Mouse (Mus musculus) forebrain, embryonic 13.5 days (tissue): Measurements from ENCODE around the gene Zdhhc17. TPM values are rescaled to one million over a fixed set of nuclear protein-coding genes. Genes with fewer than 3 reads are reported as not detected.

Source experiments
- ATAC-seq: fragments of 200-750 bp; cut with Nextera tagmentation; 2 replicates; pipeline ENCODE4 v1.8.0; 2017
- H3K27ac ChIP-seq: fragments of 300-500 bp; sonication (generic); 2 replicates; pipeline ENCODE4 v1.5.1; 2015; ENCODE audit warnings: inconsistent platforms, mild to moderate bottlenecking, moderate library complexity
- H3K27me3 ChIP-seq: fragments of 300-500 bp; sonication (generic); 2 replicates; pipeline ENCODE4 v1.6.1; 2015; ENCODE audit warnings: mild to moderate bottlenecking, inconsistent platforms
- H3K36me3 ChIP-seq: fragments of 300-500 bp; sonication (generic); 2 replicates; pipeline ENCODE4 v1.6.1; 2015; ENCODE audit warnings: mild to moderate bottlenecking, inconsistent platforms; ENCODE audit not compliant: poor library complexity, severe bottlenecking
- H3K4me1 ChIP-seq: fragments of 300-500 bp; sonication (generic); 2 replicates; pipeline ENCODE4 v1.6.1; 2015; ENCODE audit warnings: inconsistent platforms
- H3K4me2 ChIP-seq: fragments of 300-500 bp; sonication (generic); 2 replicates; pipeline ENCODE4 v1.6.1; 2015; ENCODE audit warnings: inconsistent platforms, mild to moderate bottlenecking, moderate library complexity
- H3K4me3 ChIP-seq: fragments of 300-500 bp; sonication (generic); 2 replicates; pipeline ENCODE4 v1.5.1; 2015; ENCODE audit warnings: mild to moderate bottlenecking, inconsistent platforms
- H3K9ac ChIP-seq: fragments of 300-500 bp; sonication (generic); 2 replicates; pipeline ENCODE4 v1.6.1; 2015; ENCODE audit warnings: mild to moderate bottlenecking, inconsistent platforms
- H3K9me3 ChIP-seq: fragments of 300-500 bp; sonication (generic); replicated peaks from 2 replicates; pipeline ENCODE4 v1.6.1; 2016; ENCODE audit warnings: inconsistent platforms
- WGBS: fragments of 180-500 bp; shearing (Covaris S2); methylation state at CpG from one replicate; pipeline ENCODE4 v1.1.7; 2015; 5-methylcytosine and 5-hydroxymethylcytosine counted together
- polyA plus RNA-seq: library from polyadenylated mRNA; unstranded; fragments of >200 nt; fragmentation: Nextera tagmentation; extraction: Ambion mirVana; gene quantifications from 2 replicates; pipeline ENCODE4 v1.2.1, GENCODE M21; 2015

Gene Zdhhc17
- polyA plus RNA-seq, 1 experiment from 2014 or later: 46.0 TPM

- Histone ChIP-seq H3K36me3 (no peaks in the 10 kb centered on the region), H3K4me3 (no peak overlapping the region), H3K9me3 (no peaks in the 10 kb centered on the region), H3K27ac (no peak overlapping the region), H3K9ac (no peak overlapping the region), H3K4me1 (peaks cover 2% of the 10 kb centered on the region), H3K4me2 (no peak overlapping the region), H3K27me3 (no peaks in the 10 kb centered on the region)
- 91% methylated on average over 6 of the region's 6 CpGs for WGBS
- ATAC-seq: no peak
Observed at GRCm38 (mm10) chr10:110997180-110997579, 12.8 kb downstream of the Zdhhc17 start.

- Histone ChIP-seq H3K9ac (no peak overlapping the region), H3K9me3 (no peaks in the 10 kb centered on the region), H3K36me3 (no peaks in the 10 kb centered on the region), H3K27me3 (no peaks in the 10 kb centered on the region), H3K4me3 (no peak overlapping the region), H3K4me2 (no peak overlapping the region), H3K27ac (no peak overlapping the region), H3K4me1 (peaks cover 11% of the 10 kb centered on the region)
- 64% methylated on average over 5 of the region's 5 CpGs for WGBS
- no peak for ATAC-seq
Observed at GRCm38 (mm10) chr10:110994761-110995160, 15.2 kb downstream of the Zdhhc17 start.

GRCm38 (mm10) chr10:110993249-110993648 is 16.7 kb downstream of the Zdhhc17 start:
- no peak overlapping the region for H3K27ac ChIP-seq
- no peak for ATAC-seq
- no peaks in the 10 kb centered on the region for H3K36me3 ChIP-seq
- peaks cover 11% of the 10 kb centered on the region for H3K4me1 ChIP-seq
- H3K9ac ChIP-seq: no peak overlapping the region
- H3K9me3 ChIP-seq: no peaks in the 10 kb centered on the region
- 62% methylated on average over 5 of the region's 5 CpGs for WGBS
- no peak overlapping the region for H3K4me3 ChIP-seq
- no peak overlapping the region for H3K4me2 ChIP-seq
- H3K27me3 ChIP-seq: no peaks in the 10 kb centered on the region

GRCm38 (mm10) chr10:110992047-110992431 is 17.9 kb downstream of the Zdhhc17 start:
- no peaks in the 10 kb centered on the region for H3K9me3 ChIP-seq
- no peaks in the 10 kb centered on the region for H3K36me3 ChIP-seq
- peak overlapping the region; percentile 49; the same call in 1 of the 2 replicates for H3K27ac ChIP-seq
- H3K4me2 ChIP-seq: no peak overlapping the region
- peak overlapping the region; percentile 17; the same call in 1 of the 2 replicates for H3K9ac ChIP-seq
- no peaks in the 10 kb centered on the region for H3K27me3 ChIP-seq
- WGBS: 25% methylated on average over 9 of the region's 9 CpGs
- no peak overlapping the region for H3K4me3 ChIP-seq
- peaks cover 11% of the 10 kb centered on the region for H3K4me1 ChIP-seq
- peak; percentile 46; the same call in 1 of the 2 replicates for ATAC-seq

- 0 out of 2 replicates have a peak, but pooled peaks have one; percentile 5 for ATAC-seq
- no peaks in the 10 kb centered on the region for H3K27me3 ChIP-seq
- H3K4me1 ChIP-seq: peaks cover 11% of the 10 kb centered on the region
- H3K9ac ChIP-seq: no peak overlapping the region
- H3K9me3 ChIP-seq: no peaks in the 10 kb centered on the region
- no peak overlapping the region for H3K4me3 ChIP-seq
- no peaks in the 10 kb centered on the region for H3K36me3 ChIP-seq
- peak overlapping the region; percentile 49; the same call in 1 of the 2 replicates for H3K27ac ChIP-seq
- 75% methylated on average over 6 of the region's 6 CpGs for WGBS
- H3K4me2 ChIP-seq: no peak overlapping the region
Observed at GRCm38 (mm10) chr10:110991307-110992046, 18.5 kb downstream of the Zdhhc17 start.

- WGBS: 72% methylated on average over 2 of the region's 2 CpGs
- no peaks in the 10 kb centered on the region for H3K27me3 ChIP-seq
- peaks cover 11% of the 10 kb centered on the region for H3K4me1 ChIP-seq
- no peak overlapping the region for H3K4me2 ChIP-seq
- no peaks in the 10 kb centered on the region for H3K36me3 ChIP-seq
- no peak overlapping the region for H3K4me3 ChIP-seq
- no peaks in the 10 kb centered on the region for H3K9me3 ChIP-seq
- ATAC-seq: no peak
- H3K27ac ChIP-seq: no peak overlapping the region
- no peak overlapping the region for H3K9ac ChIP-seq
Observed at GRCm38 (mm10) chr10:110989729-110990128, 20.2 kb downstream of the Zdhhc17 start.

- Histone ChIP-seq H3K9ac (no peak overlapping the region), H3K4me1 (peaks cover 3% of the 10 kb centered on the region), H3K36me3 (peaks cover 3% of the 10 kb centered on the region; the same call in 1 of the 2 replicates), H3K4me3 (no peak overlapping the region), H3K4me2 (no peak overlapping the region), H3K27ac (no peak overlapping the region), H3K27me3 (no peaks in the 10 kb centered on the region), H3K9me3 (no peaks in the 10 kb centered on the region)
- 93% methylated on average over 17 of the region's 17 CpGs for WGBS
- no peak for ATAC-seq
Observed at GRCm38 (mm10) chr10:110986682-110987081, 23.3 kb downstream of the Zdhhc17 start.

- H3K27ac ChIP-seq: no peak overlapping the region
- WGBS: 90% methylated on average over 4 of the region's 4 CpGs
- H3K4me1 ChIP-seq: no peaks in the 10 kb centered on the region
- H3K9ac ChIP-seq: no peak overlapping the region
- no peak overlapping the region for H3K4me2 ChIP-seq
- ATAC-seq: no peak
- no peak overlapping the region for H3K4me3 ChIP-seq
- H3K9me3 ChIP-seq: no peaks in the 10 kb centered on the region
- no peaks in the 10 kb centered on the region for H3K27me3 ChIP-seq
- peaks cover 24% of the 10 kb centered on the region for H3K36me3 ChIP-seq
Observed at GRCm38 (mm10) chr10:110982771-110983170, 27.2 kb downstream of the Zdhhc17 start.

- H3K36me3 ChIP-seq: peaks cover 24% of the 10 kb centered on the region
- 96% methylated on average over 6 of the region's 6 CpGs for WGBS
Observed at GRCm38 (mm10) chr10:110980441-110980840, 29.5 kb downstream of the Zdhhc17 start.

GRCm38 (mm10) chr10:110979431-110979830 is 30.5 kb downstream of the Zdhhc17 start:
- ATAC-seq: no peak
- H3K4me3 ChIP-seq: no peak overlapping the region
- no peaks in the 10 kb centered on the region for H3K27me3 ChIP-seq
- H3K4me2 ChIP-seq: no peak overlapping the region
- H3K27ac ChIP-seq: no peak overlapping the region
- no peak overlapping the region for H3K9ac ChIP-seq
- H3K9me3 ChIP-seq: no peaks in the 10 kb centered on the region
- H3K4me1 ChIP-seq: no peaks in the 10 kb centered on the region
- WGBS: 93% methylated on average over 2 of the region's 2 CpGs
- H3K36me3 ChIP-seq: peaks cover 24% of the 10 kb centered on the region

More at GRCm38 (mm10) chr10:110980441-110980840, 29.5 kb downstream of the Zdhhc17 start:
- ATAC-seq: no peak
- no peaks in the 10 kb centered on the region for H3K4me1 ChIP-seq
- no peak overlapping the region for H3K9ac ChIP-seq
- no peaks in the 10 kb centered on the region for H3K9me3 ChIP-seq
- H3K27me3 ChIP-seq: no peaks in the 10 kb centered on the region
- H3K4me2 ChIP-seq: no peak overlapping the region
- H3K27ac ChIP-seq: no peak overlapping the region
- H3K4me3 ChIP-seq: no peak overlapping the region

GRCm38 (mm10) chr10:110977379-110977778 is 32.6 kb downstream of the Zdhhc17 start:
- H3K9ac ChIP-seq: no peak overlapping the region
- H3K36me3 ChIP-seq: peaks cover 33% of the 10 kb centered on the region
- no peaks in the 10 kb centered on the region for H3K27me3 ChIP-seq
- no peaks in the 10 kb centered on the region for H3K9me3 ChIP-seq
- H3K4me2 ChIP-seq: no peak overlapping the region
- H3K4me3 ChIP-seq: no peak overlapping the region
- H3K27ac ChIP-seq: no peak overlapping the region
- no peaks in the 10 kb centered on the region for H3K4me1 ChIP-seq
- 46% methylated on average over 2 of the region's 2 CpGs for WGBS
- no peak for ATAC-seq

GRCm38 (mm10) chr10:110976046-110976445 is 33.9 kb downstream of the Zdhhc17 start:
- Histone ChIP-seq H3K4me1 (no peaks in the 10 kb centered on the region), H3K9ac (no peak overlapping the region), H3K4me3 (no peak overlapping the region), H3K27me3 (no peaks in the 10 kb centered on the region), H3K27ac (no peak overlapping the region), H3K36me3 (peaks cover 36% of the 10 kb centered on the region), H3K9me3 (no peaks in the 10 kb centered on the region), H3K4me2 (no peak overlapping the region)
- peak; percentile 81 for ATAC-seq
- 5% methylated on average over 1 of the region's 1 CpGs for WGBS
